Mouse (Mus musculus) left cerebral cortex, adult 6 months (tissue): ENCODE measurements around the gene Urgcp. TPM values are rescaled to one million over a fixed set of nuclear protein-coding genes. Genes with fewer than 3 reads are reported as not detected.

ENCODE experiments used
- long read RNA-seq, 2 experiments: library from polyadenylated mRNA; unstranded; transcript quantifications; one replicate each; pipeline ENCODE4 v2.0.0; 2019 to 2020
- polyA plus RNA-seq: library from polyadenylated mRNA; unstranded; fragments of <200 nt; fragmentation: Nextera tagmentation; gene quantifications from 2 replicates; pipeline ENCODE4 v1.2.3, GENCODE M21; 2021

The Urgcp gene
- 26.7 and 30.7 TPM in 2 replicates for polyA plus RNA-seq
- long read RNA-seq, experiment 1, full-length matches to known transcripts: 327 of 449 reads
- long read RNA-seq, experiment 1, partial matches to known transcripts: 14 of 449 reads
- long read RNA-seq, experiment 1, other reads (novel, unspliced or antisense): 108 of 449 reads
- long read RNA-seq, experiment 2, full-length matches to known transcripts: 19 of 49 reads
- long read RNA-seq, experiment 2, partial matches to known transcripts: 3 of 49 reads
- long read RNA-seq, experiment 2, other reads (novel, unspliced or antisense): 27 of 49 reads

GRCm38 (mm10) chr11:5761820-5762632 is at the start of gene Urgcp:
Urgcp (minus strand) TSS chr11:5762376.

GRCm38 (mm10) chr11:5803551-5803981 is 41.4 kb upstream of the Urgcp start, which contains the start of gene Pgam2:
Pgam2 (minus strand) TSS chr11:5803733.

GRCm38 (mm10) chr11:5788056-5789014 is 26.2 kb upstream of the Urgcp start, which contains the start of gene Dbnl:
Dbnl (plus strand) TSS chr11:5788488.

GRCm38 (mm10) chr11:5715630-5716105 is 46.5 kb downstream of the Urgcp start, which contains the start of gene Mrps24:
Mrps24 (minus strand) TSS chr11:5715680.

Other genes with a start within 250 kb of the Urgcp start
- gene Xbp1, start 241.7 kb downstream of the Urgcp start, polyA plus RNA-seq: 94.4 and 94.6 TPM in 2 replicates
- 3.2 and 6.1 TPM in 2 replicates for gene Ccdc117, start 220.2 kb downstream of the Urgcp start, polyA plus RNA-seq
- gene Ankrd36, start 192.7 kb downstream of the Urgcp start, polyA plus RNA-seq: not detected in 2 replicates
- 278 and 281 TPM in 2 replicates for gene Mrps24, start 46.7 kb downstream of the Urgcp start, polyA plus RNA-seq
- 61.8 and 68.9 TPM in 2 replicates for gene Dbnl, start 26.1 kb upstream of the Urgcp start, polyA plus RNA-seq
- 18.1 and 21.2 TPM in 2 replicates for gene Pgam2, start 41.4 kb upstream of the Urgcp start, polyA plus RNA-seq
- 2.4 and 2.5 TPM in 2 replicates for gene Polm, start 75.6 kb upstream of the Urgcp start, polyA plus RNA-seq
- 7.2 and 9.0 TPM in 2 replicates for gene Aebp1, start 99.6 kb upstream of the Urgcp start, polyA plus RNA-seq
- gene Pold2, start 115.9 kb upstream of the Urgcp start, polyA plus RNA-seq: 25.8 and 25.9 TPM in 2 replicates
- not detected in 2 replicates for gene Myl7, start 136.4 kb upstream of the Urgcp start, polyA plus RNA-seq
- gene Gck, start 187.7 kb upstream of the Urgcp start, polyA plus RNA-seq: 1.1 and 2.8 TPM in 2 replicates
- 26.9 and 28.7 TPM in 2 replicates for gene Ykt6, start 193.3 kb upstream of the Urgcp start, polyA plus RNA-seq